Mouse (Mus musculus) G1E (cell line): Measurements from ENCODE around the gene Gpsm1. TPM values are rescaled to one million over a fixed set of nuclear protein-coding genes. Genes with fewer than 3 reads are reported as not detected.

ENCODE experiments used
- ATAC-seq: 2 replicates; pipeline ENCODE4 v1.8.0; 2016; ENCODE audit warnings: mild to moderate bottlenecking; ENCODE audit not compliant: insufficient number of reproducible peaks, poor library complexity, low FRiP score, severe bottlenecking; ENCODE audit errors: extremely low read depth
- DNase-seq: peaks from one replicate; pipeline ENCODE4 v3.0.0; 2012; ENCODE audit warnings: low spot score
- H3K27me3 ChIP-seq: 2 replicates; pipeline ENCODE4 v1.6.1; 2012; ENCODE audit warnings: mild to moderate bottlenecking, low read length, inconsistent platforms; ENCODE audit not compliant: insufficient read depth
- H3K36me3 ChIP-seq: replicated peaks from 2 replicates; pipeline ENCODE3; 2012; ENCODE audit warnings: mild to moderate bottlenecking, inconsistent platforms
- H3K4me1 ChIP-seq: 2 replicates; pipeline ENCODE4 v1.6.1; 2012; ENCODE audit warnings: low read depth, low read length, inconsistent platforms, mixed read lengths; ENCODE audit not compliant: insufficient read depth
- H3K4me3 ChIP-seq: 2 replicates; pipeline ENCODE4 v1.5.1; 2012; ENCODE audit warnings: low read depth, mild to moderate bottlenecking, inconsistent platforms, low read length, moderate library complexity, mixed read lengths
- H3K9me3 ChIP-seq: replicated peaks from 2 replicates; pipeline ENCODE4 v1.6.1; 2012; ENCODE audit warnings: inconsistent platforms
- CTCF ChIP-seq: IDR thresholded peaks from 2 replicates; pipeline ENCODE4 v1.5.1; 2012; ENCODE audit warnings: low read depth, low read length, inconsistent platforms, mixed read lengths
- GATA1 ChIP-seq: IDR thresholded peaks from 2 replicates; pipeline ENCODE4 v1.6.1; 2012; ENCODE audit warnings: borderline replicate concordance, low read length, inconsistent platforms, mixed read lengths
- GATA2 ChIP-seq: IDR thresholded peaks from 2 replicates; pipeline ENCODE4 v1.6.1; 2012; ENCODE audit warnings: low read depth, low read length, inconsistent platforms, borderline replicate concordance
- POLR2AphosphoS5 ChIP-seq: IDR thresholded peaks from 2 replicates; pipeline ENCODE4 v1.6.1; 2012; ENCODE audit warnings: low read depth, low read length, inconsistent platforms; ENCODE audit not compliant: insufficient replicate concordance
- TAL1 ChIP-seq: conservative IDR thresholded peaks from 2 replicates; pipeline ENCODE4 v1.6.1; 2012; ENCODE audit warnings: low read depth, low read length, inconsistent platforms, mixed read lengths
- polyA plus RNA-seq: library from polyadenylated mRNA; stranded (reverse); fragments of >175 nt; gene quantifications from 2 replicates; pipeline ENCODE4 v1.2.3, GENCODE M21; 2012
- total RNA-seq, 2 experiments: library from RNA; stranded (forward) in 1 of 2; stranded (reverse) in 1 of 2; fragments of 200-1000 nt in 1 of 2; fragments of >200 nt in 1 of 2; fragmentation: Nextera tagmentation in 1 of 2; gene quantifications; 2 replicates each; pipeline ENCODE4 v1.2.3; 2014 to 2017

Gpsm1 gene
- total and polyA plus RNA-seq, 3 experiments, result 0.05 to 0.22 TPM; not detected in 1

DNA sequence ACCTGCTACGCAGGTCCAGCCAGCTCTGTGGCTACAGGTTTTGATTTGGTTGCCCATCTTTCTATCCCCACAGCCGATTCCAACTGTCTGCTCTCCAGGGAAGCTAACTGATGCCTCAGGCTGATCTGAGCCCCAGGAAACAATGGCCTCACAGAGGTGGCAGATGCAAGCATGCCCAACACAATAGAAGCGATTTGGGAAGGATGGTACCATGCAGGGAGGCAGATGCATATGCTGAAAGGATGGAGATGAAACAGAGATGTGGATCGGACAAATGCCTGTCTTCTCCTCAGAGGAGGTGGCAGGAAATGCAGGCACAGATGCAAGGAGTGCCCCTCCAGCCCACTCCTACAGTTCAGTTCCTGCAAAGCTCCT is 16.5 kb upstream of the Gpsm1 start:
- Histone ChIP-seq H3K36me3 (no peaks in the 10 kb centered on the region), H3K9me3 (no peaks in the 10 kb centered on the region), H3K4me3 (no peak overlapping the region), H3K27me3 (peaks cover 51% of the 10 kb centered on the region), H3K4me1 (peaks cover 2% of the 10 kb centered on the region; the same call in 1 of the 2 replicates)
- TF ChIP-seq POLR2AphosphoS5 (no peak), GATA2 (no peak), GATA1 (no peak), TAL1 (no peak), CTCF (no peak)
- ATAC-seq, result no peak
- DNase-seq, result no peak

- no peak for TF ChIP-seq CTCF
- no peak for TF ChIP-seq TAL1
- TF ChIP-seq POLR2AphosphoS5, result no peak
- TF ChIP-seq GATA1, result no peak
- TF ChIP-seq GATA2, result no peak
- Histone ChIP-seq H3K9me3 (no peaks in the 10 kb centered on the region), H3K4me3 (no peak overlapping the region), H3K27me3 (peaks cover 46% of the 10 kb centered on the region), H3K36me3 (no peaks in the 10 kb centered on the region), H3K4me1 (peaks cover 2% of the 10 kb centered on the region; the same call in 1 of the 2 replicates)
- DNase-seq (no peak), ATAC-seq (no peak)
These were observed 16.0 kb upstream of the Gpsm1 start for GRCm38 (mm10) chr2:26299336-26299735.

DNA sequence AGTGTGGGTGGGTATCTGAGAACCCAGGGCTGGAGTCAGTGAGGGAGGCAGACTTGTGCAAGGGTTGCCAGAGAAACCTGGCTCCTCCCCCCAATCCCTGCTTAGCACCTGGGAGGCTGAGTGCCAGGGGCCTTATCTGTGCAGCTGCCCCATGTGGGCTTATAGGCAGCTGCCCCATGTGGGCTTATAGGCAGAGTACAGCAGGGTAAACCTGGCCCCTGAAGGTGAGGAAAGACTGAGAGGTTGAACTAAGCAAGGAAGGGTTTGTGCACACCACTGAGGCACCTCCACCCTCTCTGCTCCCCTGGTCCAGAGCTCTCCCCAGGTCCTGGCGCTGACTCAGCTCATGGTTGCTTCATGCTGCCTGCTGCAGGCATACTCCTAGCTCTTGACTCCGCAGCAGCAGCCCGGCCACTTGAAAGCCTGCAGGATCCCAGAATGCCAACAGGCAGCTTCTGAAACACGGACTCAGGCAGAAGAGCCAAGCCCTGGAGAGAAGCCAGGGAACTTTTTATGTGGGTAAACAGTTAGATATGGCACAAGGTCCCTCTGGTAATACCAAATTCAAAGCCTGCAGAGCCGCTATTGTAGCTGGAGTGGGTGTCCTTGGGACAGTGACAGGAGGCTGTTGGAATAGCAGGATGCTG is 15.0 kb upstream of the Gpsm1 start:
- H3K27me3 ChIP-seq, result peaks cover 48% of the 10 kb centered on the region
- DNase-seq, result no peak
- no peaks in the 10 kb centered on the region for H3K36me3 ChIP-seq
- TF ChIP-seq POLR2AphosphoS5 (no peak), GATA2 (no peak), CTCF (no peak), GATA1 (no peak), TAL1 (no peak)
- ATAC-seq, result no peak
- H3K9me3 ChIP-seq, result no peaks in the 10 kb centered on the region
- H3K4me1 ChIP-seq, result peaks cover 2% of the 10 kb centered on the region; the same call in 1 of the 2 replicates
- H3K4me3 ChIP-seq, result no peak overlapping the region

DNA sequence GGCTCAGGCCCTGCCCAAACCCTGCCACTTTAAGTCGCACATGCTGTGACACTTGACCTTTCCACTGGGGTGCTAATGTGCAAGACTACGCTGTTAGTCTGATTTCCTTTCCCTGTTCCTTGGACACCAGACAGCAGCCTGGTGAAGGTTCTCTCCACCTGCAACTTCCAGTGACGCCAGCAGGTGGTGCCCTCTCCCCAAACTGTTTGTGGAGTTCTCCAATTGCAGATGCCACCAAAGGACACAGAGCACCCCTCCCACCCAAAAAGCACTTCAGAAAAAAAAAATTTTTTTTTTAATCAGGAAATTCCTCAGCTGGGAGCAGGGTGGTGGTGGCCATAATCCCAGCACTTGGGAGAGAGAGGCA is 14.5 kb upstream of the Gpsm1 start:
- Histone ChIP-seq H3K9me3 (no peaks in the 10 kb centered on the region), H3K36me3 (no peaks in the 10 kb centered on the region), H3K27me3 (peaks cover 44% of the 10 kb centered on the region), H3K4me3 (no peak overlapping the region), H3K4me1 (peaks cover 2% of the 10 kb centered on the region; the same call in 1 of the 2 replicates)
- TF ChIP-seq CTCF, result peak; percentile 57
- no peak for TF ChIP-seq GATA2
- TF ChIP-seq TAL1, result no peak
- TF ChIP-seq GATA1, result no peak
- no peak for TF ChIP-seq POLR2AphosphoS5
- ATAC-seq (no peak), DNase-seq (peak; percentile 70)

DNA sequence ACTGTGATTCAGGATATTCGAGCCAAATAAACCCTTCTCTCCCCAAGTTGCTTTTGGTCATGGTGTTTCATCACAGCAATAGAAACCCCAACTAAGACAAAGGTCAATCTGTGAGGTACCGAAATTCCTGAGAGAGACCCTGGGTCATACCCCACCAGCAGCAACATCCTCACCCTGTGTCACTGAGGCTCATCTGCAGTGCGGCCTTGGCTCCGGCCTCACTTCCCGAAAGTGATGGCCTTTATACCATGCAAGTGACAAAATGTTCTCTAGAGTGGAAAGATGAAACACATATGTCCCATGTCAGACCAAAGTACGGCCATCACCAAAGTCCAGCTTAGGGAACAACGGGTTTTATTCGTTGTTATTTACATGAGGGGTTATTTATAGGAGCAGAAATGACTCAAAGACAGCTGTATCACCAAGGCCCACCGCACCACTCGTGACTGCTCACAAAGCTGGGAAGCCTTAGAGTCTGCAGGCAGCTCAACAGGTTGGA is 13.3 kb upstream of the Gpsm1 start:
- TF ChIP-seq TAL1 (no peak), POLR2AphosphoS5 (no peak), GATA2 (no peak), GATA1 (no peak), CTCF (no peak)
- Histone ChIP-seq H3K36me3 (no peaks in the 10 kb centered on the region), H3K9me3 (no peaks in the 10 kb centered on the region), H3K27me3 (peaks cover 37% of the 10 kb centered on the region), H3K4me1 (peaks cover 2% of the 10 kb centered on the region; the same call in 1 of the 2 replicates), H3K4me3 (no peak overlapping the region)
- ATAC-seq (no peak), DNase-seq (no peak)

DNA sequence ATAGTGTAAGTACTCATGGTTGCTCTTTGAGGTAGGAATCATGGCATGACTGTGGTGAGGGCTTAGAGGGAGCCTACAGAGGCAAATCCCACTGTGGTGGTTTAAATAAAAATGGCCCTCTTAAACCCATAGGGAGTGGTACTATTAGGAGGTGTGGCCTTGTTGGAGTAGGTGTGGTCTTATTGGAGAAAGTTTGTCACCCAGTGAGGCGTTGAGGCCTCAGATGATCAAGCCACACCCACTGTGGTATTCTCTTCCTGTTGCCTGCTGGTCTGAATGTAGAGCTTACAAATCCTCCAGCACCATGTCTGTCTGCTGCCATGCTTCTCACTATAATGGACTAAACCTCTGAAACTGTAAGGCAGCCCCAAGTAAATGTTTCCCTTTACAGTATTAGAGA is 10.6 kb upstream of the Gpsm1 start:
- no peak for TF ChIP-seq GATA2
- no peak for TF ChIP-seq POLR2AphosphoS5
- TF ChIP-seq CTCF, result no peak
- no peak for TF ChIP-seq GATA1
- TF ChIP-seq TAL1, result no peak
- H3K36me3 ChIP-seq, result no peaks in the 10 kb centered on the region
- DNase-seq, result no peak
- H3K4me3 ChIP-seq, result no peak overlapping the region
- ATAC-seq, result no peak
- H3K27me3 ChIP-seq, result peaks cover 19% of the 10 kb centered on the region
- no peaks in the 10 kb centered on the region for H3K4me1 ChIP-seq
- H3K9me3 ChIP-seq, result no peaks in the 10 kb centered on the region
